ENCODE assay signal across 9 mouse cellular contexts in genomic region chr4:136631237-136631994, GRCm38 (mm10). TPM values are rescaled to one million over a fixed set of nuclear protein-coding genes. Genes with fewer than 3 reads are reported as not detected.
DNase-seq lines count a peak whose midpoint lies in the region; ATAC-seq lines count a peak whose summit lies in the region.
"Had no signal": no experiment of that assay in that cellular context is flagged by ENCODE, and none has a peak within 500 bp of the region (broad histone marks: within the 10 kb centered on the region; RNA-seq: fewer than 3 reads in every experiment).

No protein-coding gene starts in this region.

- H3K4me2 ChIP-seq in heart, embryonic 14.5 days (ENCODE audit: low read length), result no peak overlapping the region
- H3K4me2 ChIP-seq: limb, embryonic 13.5 days had no signal

- H3K9ac ChIP-seq in heart, embryonic 14.5 days (ENCODE audit: low read length), result no peak overlapping the region
- H3K9ac ChIP-seq: limb, embryonic 13.5 days had no signal

- no peak overlapping the region for H3K27ac ChIP-seq in heart, embryonic 14.5 days (replicated peaks in 1 of 2; ENCODE audit: control insufficient read depth in 1 of 2, insufficient read depth in 1 of 2, low read depth in 2 of 2, low read length in 2 of 2)
- H3K27ac ChIP-seq: limb, embryonic 13.5 days had no signal

- H3K27me3 ChIP-seq in heart, embryonic 14.5 days (ENCODE audit: control insufficient read depth, insufficient read depth, low read length), result peaks cover 10% of the 10 kb centered on the region

- H3K4me3 ChIP-seq in heart, embryonic 14.5 days (ENCODE audit: control insufficient read depth in 1 of 2, insufficient read depth in 1 of 2, low read depth in 1 of 2, low read length in 2 of 2), result no peak overlapping the region
- H3K4me3 ChIP-seq: limb, embryonic 13.5 days had no signal

- 75% methylated on average over 11 of the region's 11 CpGs for WGBS in heart, embryonic 14.5 days

- no peaks in the 10 kb centered on the region for H3K36me3 ChIP-seq in heart, embryonic 14.5 days (ENCODE audit: control insufficient read depth, insufficient read depth, low read length)
- H3K36me3 ChIP-seq: limb, embryonic 13.5 days had no signal

- intact Hi-C loops in left cerebral cortex, postnatal 10 days (cut with DNase I), result no loop called here

- peak; percentile 24 to 36 for DNase-seq in cerebellum, postnatal 36 days
- DNase-seq in cerebellum, adult 11 months, result no peak
- peak; percentile 54 to 85 for DNase-seq in left cerebral cortex, postnatal 10 days (ENCODE audit: extremely low spot score in 1 of 2, low spot score in 2 of 2)
- no peak for DNase-seq in left cerebral cortex, adult 9 months (ENCODE audit: low spot score in 2 of 2)
- DNase-seq in Muller cell, postnatal 12 days (ENCODE audit: inconsistent ontology term), result peak; percentile 26
- DNase-seq in layer of hippocampus, adult 8-10 months (ENCODE audit: low spot score in 2 of 2), result no peak

- peak; percentile 69; the same call in 1 of the 2 replicates for ATAC-seq in heart, embryonic 14.5 days (ENCODE audit: insufficient number of reproducible peaks, insufficient read depth, low FRiP score, low read depth)
- ATAC-seq in erythroid progenitor cell, adult 5-6 weeks (replicated peaks; ENCODE audit: low FRiP score, poor library complexity, severe bottlenecking), result no peak

- no peaks in the 10 kb centered on the region for H3K9me3 ChIP-seq in heart, embryonic 14.5 days (ENCODE audit: control insufficient read depth, low read length)

- H3K4me1 ChIP-seq in heart, embryonic 14.5 days (ENCODE audit: control insufficient read depth in 2 of 2, insufficient read depth in 2 of 2, low read length in 2 of 2), result peaks cover 8% of the 10 kb centered on the region in 2 experiments
- H3K4me1 ChIP-seq: limb, embryonic 13.5 days had no signal

RNA-seq across cellular contexts. Expression of gene Lactbl1, which starts 9.0 kb away (rescaled TPM):
- under 1 TPM in 1 of 2 experiments, not detected in 1; 0.14 TPM for total RNA-seq in left cerebral cortex, postnatal 10 days (2021)
- polyA plus RNA-seq in heart, embryonic 14.5 days (2014; fragmentation: Nextera tagmentation; extraction: Ambion mirVana), result not detected in 2 replicates
- not detected in 2 replicates for total RNA-seq in erythroid progenitor cell, adult 5-6 weeks (2015; ENCODE audit: low replicate concordance)
- total RNA-seq in erythroid progenitor cell, adult 5-6 weeks (2017; ENCODE audit: low replicate concordance), result not detected in 2 replicates
- total RNA-seq in layer of hippocampus, adult 8-10 months (2022), result under 1 TPM in 1 of 4 experiments, not detected in 3; 0.17 TPM

RNA-seq across cellular contexts. Expression of gene Tex46, which starts 21.2 kb away (rescaled TPM):
- total RNA-seq in left cerebral cortex, postnatal 10 days (2021), result not detected
- not detected in 2 replicates for polyA plus RNA-seq in heart, embryonic 14.5 days (2014; fragmentation: Nextera tagmentation; extraction: Ambion mirVana)
- total RNA-seq in erythroid progenitor cell, adult 5-6 weeks (2015; ENCODE audit: low replicate concordance), result not detected in 2 replicates
- total RNA-seq in erythroid progenitor cell, adult 5-6 weeks (2017; ENCODE audit: low replicate concordance), result not detected in 2 replicates
- total RNA-seq in layer of hippocampus, adult 8-10 months (2022), result not detected
- polyA plus RNA-seq: limb, embryonic 13.5 days had no signal

RNA-seq across cellular contexts. Expression of gene Kdm1a, which starts 28.9 kb away (rescaled TPM):
- 100 to 1,000 TPM; 128 to 139 TPM for total RNA-seq in left cerebral cortex, postnatal 10 days (2021)
- 40.0 and 45.9 TPM in 2 replicates for polyA plus RNA-seq in heart, embryonic 14.5 days (2014; fragmentation: Nextera tagmentation; extraction: Ambion mirVana)
- total RNA-seq in erythroid progenitor cell, adult 5-6 weeks (2015; ENCODE audit: low replicate concordance), result 32.8 and 38.1 TPM in 2 replicates
- total RNA-seq in erythroid progenitor cell, adult 5-6 weeks (2017; ENCODE audit: low replicate concordance), result 21.0 and 34.4 TPM in 2 replicates
- total RNA-seq in layer of hippocampus, adult 8-10 months (2022), result 10 to 100 TPM; 82.6 to 91.3 (median 86.1) TPM

Comparison
In these comparisons a context has a peak if more than half of its experiments do, and no peak if none do; other contexts are left out.
1. DNase-seq: peak in cerebellum, postnatal 36 days (2 of 2), left cerebral cortex, postnatal 10 days (2 of 2) and Muller cell, postnatal 12 days (single experiment); none in cerebellum, adult 11 months (single experiment), left cerebral cortex, adult 9 months (0 of 2) and layer of hippocampus, adult 8-10 months (0 of 2).